Mouse (Mus musculus): ENCODE measurements around the gene Myadml2.

- TF ChIP-seq CTCF (IDR thresholded peaks at IDR 0.05; ENCODE audit: low read depth) (no peak), EP300 (IDR thresholded peaks at IDR 0.05; ENCODE audit: low read depth) (no peak)
Measured at GRCm38 (mm10) chr11:120697741-120698140, 49.8 kb upstream of the Myadml2 start.

All from liver, embryonic 14.5 days (tissue).